Mouse (Mus musculus): Measurements from ENCODE around the gene Vpreb2.
"Not testable (repeated sequence)": the region's sequence is repeated elsewhere in the genome, so short reads cannot be mapped to it uniquely, and the experiment has no call there.

Gene Vpreb2

DNA sequence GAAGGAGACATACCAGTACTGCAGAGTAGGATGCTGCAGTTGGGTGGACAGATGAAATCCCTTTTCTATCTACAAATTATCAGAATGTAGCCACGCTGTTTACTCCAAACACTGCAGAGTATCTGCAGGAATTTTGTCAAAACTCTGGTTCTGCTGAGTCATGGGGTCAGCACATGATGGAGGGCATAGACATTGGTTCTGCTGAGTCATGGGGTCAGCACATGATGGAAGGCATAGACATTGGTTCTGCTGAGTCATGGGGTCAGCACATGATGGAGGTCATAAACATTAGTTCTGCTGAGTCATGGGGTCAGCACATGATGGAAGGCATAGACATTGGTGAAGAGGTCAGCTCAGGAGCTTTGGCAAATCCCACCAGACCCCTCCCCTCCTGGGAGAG, 7.5 kb downstream of the Vpreb2 start:
- no peak for DNase-seq (ENCODE audit: low spot score in 2 of 2)

DNA sequence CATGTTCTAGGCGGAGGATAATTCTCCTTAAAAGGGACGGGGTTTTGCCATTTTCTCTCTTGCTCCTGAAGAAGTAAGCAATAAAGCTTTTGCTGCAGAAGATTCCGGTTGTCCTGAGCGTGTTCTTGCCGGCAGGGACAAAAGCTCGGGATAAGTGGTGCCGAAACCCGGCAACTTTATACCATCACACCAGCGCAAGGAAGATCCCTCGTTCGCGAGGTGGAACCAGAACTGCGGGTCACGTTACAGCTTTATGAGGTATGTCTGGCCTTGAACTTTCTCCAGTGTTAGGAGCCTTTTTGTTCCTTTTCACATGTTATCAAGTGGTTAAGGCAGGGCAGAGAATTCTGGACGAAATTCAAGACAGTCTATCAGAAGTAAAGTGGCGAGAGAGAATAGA, 12.1 kb downstream of the Vpreb2 start:
- DNase-seq (ENCODE audit: low spot score in 2 of 2): not testable (repeated sequence)

DNA sequence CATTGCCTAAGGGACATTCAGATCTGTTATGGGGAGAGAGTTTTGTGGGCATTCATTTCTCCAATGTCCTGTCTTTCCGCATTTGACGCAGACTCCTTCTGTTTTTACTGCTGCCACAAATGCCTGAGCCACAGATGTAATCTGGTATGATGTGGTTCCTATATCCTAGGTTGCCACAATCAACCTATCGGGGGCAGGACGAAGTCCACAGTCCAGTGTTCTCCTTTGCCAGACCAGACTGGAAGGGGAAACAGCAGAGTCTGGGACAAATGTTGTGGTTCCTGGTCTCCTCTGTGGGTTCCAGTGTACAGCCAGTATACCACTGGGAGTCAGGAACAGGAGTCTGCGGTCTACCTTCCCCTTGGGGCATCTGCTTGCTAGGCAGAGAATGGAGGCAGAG, 19.4 kb downstream of the Vpreb2 start:
- no peak for DNase-seq (ENCODE audit: low spot score in 2 of 2)

DNA sequence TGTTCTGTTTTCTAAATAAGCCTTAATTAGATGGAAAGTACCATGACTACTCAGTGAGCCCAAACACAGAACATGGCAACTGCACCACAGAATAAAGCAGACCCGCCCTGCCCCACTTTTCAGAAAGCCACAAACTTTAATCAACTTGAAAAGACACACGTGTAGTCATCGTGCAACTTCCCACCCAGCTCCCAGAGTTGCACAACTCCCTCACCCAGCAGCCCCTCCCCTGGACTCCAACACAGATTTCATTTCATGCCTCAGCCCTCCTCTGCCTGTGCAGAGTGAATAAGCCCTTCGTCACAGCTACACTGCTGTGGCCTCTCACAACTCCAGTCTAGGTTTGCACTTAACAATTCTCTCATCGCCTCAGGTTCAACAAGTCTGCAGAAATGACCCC, 24.4 kb downstream of the Vpreb2 start:
- no peak for DNase-seq (ENCODE audit: low spot score in 2 of 2)

DNA sequence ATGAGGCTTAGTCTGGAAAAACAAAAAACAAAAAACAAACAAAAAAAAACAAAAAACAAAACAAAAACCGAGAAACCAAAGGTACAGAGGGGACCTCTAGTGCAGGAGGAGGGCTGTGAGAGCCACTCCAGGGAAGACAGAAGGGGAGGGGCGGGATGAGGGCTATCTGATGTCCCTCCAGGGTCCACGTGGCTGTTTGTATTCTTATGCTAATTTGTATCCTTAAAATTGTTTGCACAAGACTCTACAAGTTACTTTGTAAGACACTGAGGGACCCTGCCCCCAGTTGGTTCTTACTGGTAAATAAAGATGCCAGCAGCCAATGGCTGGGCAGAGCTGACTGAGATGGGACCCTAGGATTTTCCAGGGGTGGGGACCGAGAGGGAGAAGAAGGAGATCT, 26.9 kb downstream of the Vpreb2 start:
- no peak for DNase-seq (ENCODE audit: low spot score in 2 of 2)

DNA sequence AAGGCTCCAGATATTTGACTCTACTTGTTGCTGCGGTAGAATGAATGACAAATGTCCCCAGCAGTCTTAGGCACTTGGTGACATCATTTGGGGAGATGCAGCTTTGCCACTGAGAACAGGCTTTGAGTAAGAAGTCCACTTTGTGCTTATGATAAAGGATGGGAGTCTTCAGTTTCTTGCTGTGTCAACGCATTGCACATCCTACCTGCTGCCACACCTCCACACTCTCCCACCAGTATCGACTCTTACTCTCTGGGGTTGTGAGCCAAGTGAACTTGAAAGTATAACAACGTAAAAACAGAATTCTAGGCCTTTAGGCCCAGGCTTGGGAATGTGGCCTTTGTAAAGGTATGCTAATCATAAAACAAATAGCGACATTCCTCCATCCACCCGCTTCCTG, 30.9 kb downstream of the Vpreb2 start:
- DNase-seq (ENCODE audit: low spot score in 2 of 2): no peak

DNA sequence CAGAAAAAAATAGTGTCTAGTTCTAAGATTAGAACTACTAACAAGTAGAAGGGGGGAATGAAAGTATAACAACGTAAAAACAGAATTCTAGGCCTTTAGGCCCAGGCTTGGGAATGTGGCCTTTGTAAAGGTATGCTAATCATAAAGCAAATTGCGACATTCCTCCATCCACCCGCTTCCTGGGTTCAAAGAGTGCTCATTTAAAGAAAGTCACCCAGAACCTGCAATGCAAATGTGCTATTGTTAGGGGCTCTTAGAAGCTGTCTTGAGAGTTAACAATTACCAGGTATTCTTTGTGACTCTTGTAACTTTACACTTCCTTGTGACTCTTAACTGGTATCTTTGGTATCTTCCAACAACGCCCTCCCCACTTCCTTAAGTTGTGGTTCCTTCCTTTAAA, 36.3 kb downstream of the Vpreb2 start:
- not testable (repeated sequence) for DNase-seq (ENCODE audit: low spot score in 2 of 2)

DNA sequence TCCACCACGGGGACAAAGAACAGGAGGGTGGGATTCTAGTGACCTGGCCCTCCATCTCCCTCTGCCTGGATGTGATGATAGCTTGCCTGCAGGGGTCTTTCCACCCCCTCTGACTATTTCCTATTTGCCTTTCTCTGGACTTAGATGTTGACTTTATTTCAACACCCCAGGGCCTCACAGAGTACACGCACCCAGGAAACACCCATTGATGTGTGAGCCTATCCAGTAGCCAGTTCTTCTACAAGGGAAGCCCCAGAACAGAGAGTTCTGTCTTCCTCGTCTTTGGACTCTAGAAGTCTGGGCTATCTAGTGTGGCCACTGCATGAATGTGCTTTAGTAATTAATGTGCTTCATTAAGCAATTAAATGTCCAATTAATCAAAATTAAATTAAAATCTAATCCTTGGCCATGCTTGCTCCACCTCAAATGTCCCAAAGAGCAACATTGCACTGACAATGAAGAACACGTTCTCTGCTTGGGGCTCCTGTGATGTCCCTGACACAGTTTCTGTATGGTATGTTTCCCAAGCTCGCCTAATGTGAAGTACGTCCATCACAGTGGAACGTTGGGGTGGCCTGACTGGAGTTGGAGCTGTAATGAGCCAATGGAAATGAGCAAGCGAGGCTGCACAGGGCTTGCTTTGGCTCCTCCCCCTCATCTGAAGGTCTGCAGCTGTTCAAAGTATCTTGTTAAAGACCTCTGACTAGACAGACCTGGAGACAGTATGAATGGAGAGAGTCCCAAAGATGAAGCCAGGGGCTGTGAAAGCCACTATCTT, 42.7 kb downstream of the Vpreb2 start:
- DNase-seq (ENCODE audit: low spot score in 2 of 2): no peak

DNA sequence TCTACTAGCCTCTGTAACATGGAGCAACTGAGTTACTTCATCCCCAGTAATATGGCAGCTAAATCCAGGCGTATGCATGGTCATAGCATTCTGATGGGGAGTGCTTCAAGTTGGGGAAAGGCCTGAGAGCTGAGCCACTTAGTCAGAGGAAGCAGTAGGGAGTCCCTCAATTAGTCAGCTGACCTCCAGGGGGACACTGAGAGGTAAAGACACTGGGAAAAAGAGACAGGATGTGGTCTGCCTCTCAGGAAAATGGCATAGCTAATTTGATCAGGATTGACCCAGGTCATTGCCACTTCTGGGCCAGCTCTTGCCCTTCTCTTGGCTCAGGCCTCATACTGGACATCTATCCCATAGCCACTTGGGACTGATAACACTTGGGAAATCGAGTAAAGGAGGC, 47.1 kb downstream of the Vpreb2 start:
- no peak for DNase-seq (ENCODE audit: low spot score in 2 of 2)
